Mouse (Mus musculus): ENCODE results near the gene Zfp710. TPM values are rescaled to one million over a fixed set of nuclear protein-coding genes. Genes with fewer than 3 reads are reported as not detected.
A peak's percentile ranks its signal among the peaks of the same experiment; 100 is the strongest.

Gene Zfp710
- polyA plus RNA-seq, 1 experiment from 2014 or later = 31.3 TPM

- Histone ChIP-seq H3K4me3 (ENCODE audit: low read depth, low read length) (no peak overlapping the region), H3K36me3 (ENCODE audit: control insufficient read depth, insufficient read depth, low read length) (no peaks in the 10 kb centered on the region), H3K4me1 (ENCODE audit: control insufficient read depth, insufficient read depth, low read length) (no peaks in the 10 kb centered on the region), H3K9me3 (ENCODE audit: control insufficient read depth, low read length) (no peaks in the 10 kb centered on the region), H3K9ac (ENCODE audit: low read length) (no peak overlapping the region), H3K27ac (ENCODE audit: low read depth, low read length) (no peak overlapping the region), H3K4me2 (no peak overlapping the region), H3K27me3 (ENCODE audit: control insufficient read depth, insufficient read depth, low read length) (no peaks in the 10 kb centered on the region)
- ATAC-seq (ENCODE audit: low FRiP score) = no peak
- no peak for DNase-seq (ENCODE audit: low spot score, missing footprints)
- WGBS = 65% methylated on average over 18 of the region's 20 CpGs
These were observed 19.6 kb upstream of the Zfp710 start for GRCm38 (mm10) chr7:80004776-80005554.

GRCm38 (mm10) chr7:80010680-80011079 is 13.9 kb upstream of the Zfp710 start:
- Histone ChIP-seq H3K27me3 (ENCODE audit: control insufficient read depth, insufficient read depth, low read length) (no peaks in the 10 kb centered on the region), H3K36me3 (ENCODE audit: control insufficient read depth, insufficient read depth, low read length) (no peaks in the 10 kb centered on the region), H3K9me3 (ENCODE audit: control insufficient read depth, low read length) (no peaks in the 10 kb centered on the region), H3K4me2 (no peak overlapping the region), H3K4me1 (ENCODE audit: control insufficient read depth, insufficient read depth, low read length) (no peaks in the 10 kb centered on the region), H3K9ac (ENCODE audit: low read length) (no peak overlapping the region), H3K4me3 (ENCODE audit: low read depth, low read length) (no peak overlapping the region), H3K27ac (ENCODE audit: low read depth, low read length) (no peak overlapping the region)
- no peak for DNase-seq (ENCODE audit: low spot score, missing footprints)
- ATAC-seq (ENCODE audit: low FRiP score) = no peak
- WGBS = 77% methylated on average over 5 of the region's 5 CpGs

- ATAC-seq (ENCODE audit: low FRiP score) (no peak), DNase-seq (ENCODE audit: low spot score, missing footprints) (no peak)
- Histone ChIP-seq H3K27me3 (ENCODE audit: control insufficient read depth, insufficient read depth, low read length) (no peaks in the 10 kb centered on the region), H3K36me3 (ENCODE audit: control insufficient read depth, insufficient read depth, low read length) (no peaks in the 10 kb centered on the region), H3K27ac (ENCODE audit: low read depth, low read length) (no peak overlapping the region), H3K9me3 (ENCODE audit: control insufficient read depth, low read length) (no peaks in the 10 kb centered on the region), H3K9ac (ENCODE audit: low read length) (no peak overlapping the region), H3K4me1 (ENCODE audit: control insufficient read depth, insufficient read depth, low read length) (no peaks in the 10 kb centered on the region), H3K4me3 (ENCODE audit: low read depth, low read length) (no peak overlapping the region), H3K4me2 (no peak overlapping the region)
- WGBS = 67% methylated on average over 2 of the region's 2 CpGs
These were observed 13.1 kb upstream of the Zfp710 start for GRCm38 (mm10) chr7:80011470-80011869.

GRCm38 (mm10) chr7:80013884-80014550 is 10.6 kb upstream of the Zfp710 start:
- Histone ChIP-seq H3K4me2 (no peak overlapping the region), H3K36me3 (ENCODE audit: control insufficient read depth, insufficient read depth, low read length) (no peaks in the 10 kb centered on the region), H3K27ac (ENCODE audit: low read depth, low read length) (no peak overlapping the region), H3K9me3 (ENCODE audit: control insufficient read depth, low read length) (no peaks in the 10 kb centered on the region), H3K4me1 (ENCODE audit: control insufficient read depth, insufficient read depth, low read length) (no peaks in the 10 kb centered on the region), H3K4me3 (ENCODE audit: low read depth, low read length) (no peak overlapping the region), H3K27me3 (ENCODE audit: control insufficient read depth, insufficient read depth, low read length) (no peaks in the 10 kb centered on the region), H3K9ac (ENCODE audit: low read length) (no peak overlapping the region)
- ATAC-seq (ENCODE audit: low FRiP score) = no peak
- 81% methylated on average over 7 of the region's 7 CpGs for WGBS
- DNase-seq (ENCODE audit: low spot score, missing footprints) = no peak

GRCm38 (mm10) chr7:80014826-80015755 is 9.5 kb upstream of the Zfp710 start:
- WGBS = 76% methylated on average over 21 of the region's 21 CpGs
- no peak overlapping the region for H3K9ac ChIP-seq (ENCODE audit: low read length)
- H3K4me3 ChIP-seq (ENCODE audit: low read depth, low read length) = no peak overlapping the region
- DNase-seq (ENCODE audit: low spot score, missing footprints) (no peak), ATAC-seq (ENCODE audit: low FRiP score) (no peak)
- H3K36me3 ChIP-seq (ENCODE audit: control insufficient read depth, insufficient read depth, low read length) = no peaks in the 10 kb centered on the region
- no peaks in the 10 kb centered on the region for H3K9me3 ChIP-seq (ENCODE audit: control insufficient read depth, low read length)
- no peak overlapping the region for H3K27ac ChIP-seq (ENCODE audit: low read depth, low read length)
- no peak overlapping the region for H3K4me2 ChIP-seq
- no peaks in the 10 kb centered on the region for H3K4me1 ChIP-seq (ENCODE audit: control insufficient read depth, insufficient read depth, low read length)
- no peaks in the 10 kb centered on the region for H3K27me3 ChIP-seq (ENCODE audit: control insufficient read depth, insufficient read depth, low read length)

GRCm38 (mm10) chr7:80018506-80019452 is 5.8 kb upstream of the Zfp710 start:
- Histone ChIP-seq H3K27ac (ENCODE audit: low read depth, low read length) (no peak overlapping the region), H3K36me3 (ENCODE audit: control insufficient read depth, insufficient read depth, low read length) (no peaks in the 10 kb centered on the region), H3K27me3 (ENCODE audit: control insufficient read depth, insufficient read depth, low read length) (no peaks in the 10 kb centered on the region), H3K9ac (ENCODE audit: low read length) (no peak overlapping the region), H3K4me1 (ENCODE audit: control insufficient read depth, insufficient read depth, low read length) (no peaks in the 10 kb centered on the region), H3K4me2 (no peak overlapping the region), H3K9me3 (ENCODE audit: control insufficient read depth, low read length) (no peaks in the 10 kb centered on the region), H3K4me3 (ENCODE audit: low read depth, low read length) (no peak overlapping the region)
- WGBS = 91% methylated on average over 16 of the region's 17 CpGs
- no peak for DNase-seq (ENCODE audit: low spot score, missing footprints)
- no peak for ATAC-seq (ENCODE audit: low FRiP score)

GRCm38 (mm10) chr7:80023621-80024435 is 786 bp upstream of the Zfp710 start:
- H3K9me3 ChIP-seq (ENCODE audit: control insufficient read depth, low read length) = no peaks in the 10 kb centered on the region
- peak overlapping the region; percentile 98 for H3K9ac ChIP-seq (ENCODE audit: low read length)
- peak overlapping the region; percentile 98 for H3K27ac ChIP-seq (ENCODE audit: low read depth, low read length)
- 73% methylated on average over 5 of the region's 5 CpGs for WGBS
- no peak for DNase-seq (ENCODE audit: low spot score, missing footprints)
- H3K4me1 ChIP-seq (ENCODE audit: control insufficient read depth, insufficient read depth, low read length) = peaks cover 18% of the 10 kb centered on the region
- H3K27me3 ChIP-seq (ENCODE audit: control insufficient read depth, insufficient read depth, low read length) = no peaks in the 10 kb centered on the region
- no peaks in the 10 kb centered on the region for H3K36me3 ChIP-seq (ENCODE audit: control insufficient read depth, insufficient read depth, low read length)
- peak overlapping the region; percentile 92 for H3K4me3 ChIP-seq (ENCODE audit: low read depth, low read length)
- peak overlapping the region; percentile 98; the same call in 1 of the 2 replicates for H3K4me2 ChIP-seq
- no peak for ATAC-seq (ENCODE audit: low FRiP score)
